Mouse (Mus musculus): Measurements from ENCODE around the gene Flvcr1.

GRCm38 (mm10) chr1:190978511-190979073 lies 47.4 kb downstream of the Flvcr1 start:
- TF ChIP-seq CTCF (IDR thresholded peaks at IDR 0.05; ENCODE audit: low read depth) (no peak), EP300 (IDR thresholded peaks at IDR 0.05; ENCODE audit: low read depth) (no peak)

All from liver, postnatal 0 days (tissue).